Mouse (Mus musculus): ENCODE results near the gene Abcc4.

DNA sequence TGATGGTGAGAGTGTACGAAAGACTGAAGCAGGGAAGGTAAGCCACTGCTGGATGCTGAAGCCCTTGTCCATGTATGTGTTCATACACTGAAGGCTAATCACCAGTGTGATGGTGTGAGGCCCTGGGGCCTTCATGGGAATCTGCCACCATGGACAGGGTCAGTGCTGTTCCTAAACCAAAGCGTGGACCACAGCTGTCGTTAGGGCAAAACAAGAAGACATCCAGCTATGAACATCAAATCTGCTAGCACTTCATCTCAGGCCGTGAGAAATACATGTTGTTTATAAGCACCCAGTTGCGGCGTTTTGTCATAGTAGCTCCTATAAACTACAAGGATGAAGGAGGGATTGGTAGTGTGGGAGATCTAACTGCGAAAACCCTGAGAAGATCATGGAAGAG is 97.7 kb downstream of the Abcc4 start:
- no peak for TF ChIP-seq UBTF (IDR thresholded peaks at IDR 0.05; ENCODE audit: low read depth, low read length)
- no peak for TF ChIP-seq BHLHE40 (IDR thresholded peaks at IDR 0.05; ENCODE audit: low read depth, low read length)
- TF ChIP-seq CTCF (conservative IDR thresholded peaks at IDR 0.05 in 1 of 2, IDR thresholded peaks at IDR 0.05 in 1 of 2; ENCODE audit: low read depth in 2 of 2, low read length in 2 of 2), result no peak
- TF ChIP-seq MAZ (IDR thresholded peaks at IDR 0.05; ENCODE audit: low read depth, low read length), result no peak
